Mouse (Mus musculus) layer of hippocampus, adult 2 months (tissue): Measurements from ENCODE around the gene Obox2. TPM values are rescaled to one million over a fixed set of nuclear protein-coding genes. Genes with fewer than 3 reads are reported as not detected.
"Not testable (repeated sequence)": the region's sequence is repeated elsewhere in the genome, so short reads cannot be mapped to it uniquely, and the experiment has no call there.

Source experiments
- DNase-seq, 2 experiments: peaks; one replicate each; pipeline ENCODE4 v3.0.0; 2022; ENCODE audit warnings: low spot score in 2 of 2
- H3K27ac ChIP-seq: fragments of 200-600 bp; 2 replicates; pipeline ENCODE4 v1.8.1; 2022
- H3K4me3 ChIP-seq: fragments of 200-600 bp; 2 replicates; pipeline ENCODE4 v1.8.1; 2022; ENCODE audit warnings: mild to moderate bottlenecking
- long read RNA-seq, 2 experiments: library from polyadenylated mRNA; stranded (forward); transcript quantifications; one replicate each; pipeline ENCODE4 v2.0.0; 2021; ENCODE audit warnings: borderline mapping rate in 2 of 2
- total RNA-seq, 2 experiments: library from RNA; stranded (reverse); gene quantifications; 2 replicates each; pipeline ENCODE4 v1.2.3; 2021

The Obox2 gene
- total RNA-seq = not detected
- long read RNA-seq, experiment 1 = 0 reads
- long read RNA-seq, experiment 2 = 0 reads

DNA sequence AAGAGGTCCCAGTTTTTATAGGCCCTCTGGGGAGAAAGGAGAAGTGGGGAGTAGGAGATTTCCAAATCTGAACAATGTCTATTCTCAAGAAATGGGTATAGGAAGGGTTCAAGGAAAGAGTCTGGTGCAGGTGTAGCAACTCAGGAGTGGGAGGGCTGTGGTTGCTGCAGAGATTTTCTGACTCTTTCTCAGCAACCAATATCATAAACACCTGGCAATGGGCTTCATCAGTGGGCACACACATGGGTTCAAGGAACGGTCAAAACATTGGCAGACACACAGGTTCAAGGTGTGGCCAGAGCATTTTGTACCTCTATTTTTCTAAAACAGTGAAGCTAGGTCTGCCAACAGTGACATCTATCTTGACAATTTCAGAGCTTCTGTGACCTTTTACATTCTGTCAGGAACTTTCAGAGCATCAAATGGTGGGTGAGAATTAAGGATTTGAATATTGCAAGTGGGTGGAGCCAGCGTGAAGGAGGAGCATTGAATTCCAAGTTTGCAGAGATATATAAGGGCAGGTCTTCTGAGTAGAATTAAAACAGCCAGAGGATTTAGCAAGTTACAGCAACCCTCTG lies at the start of gene Obox2, which contains the start of gene Obox1:
TSS of gene Obox2 (plus strand) at position 301 of the 578 bp plus-strand sequence.
TSS of gene Obox1 (plus strand) at position 528 of the 578 bp plus-strand sequence.
- H3K27ac ChIP-seq, DNase-seq, H3K4me3 ChIP-seq: not testable (repeated sequence)

DNA sequence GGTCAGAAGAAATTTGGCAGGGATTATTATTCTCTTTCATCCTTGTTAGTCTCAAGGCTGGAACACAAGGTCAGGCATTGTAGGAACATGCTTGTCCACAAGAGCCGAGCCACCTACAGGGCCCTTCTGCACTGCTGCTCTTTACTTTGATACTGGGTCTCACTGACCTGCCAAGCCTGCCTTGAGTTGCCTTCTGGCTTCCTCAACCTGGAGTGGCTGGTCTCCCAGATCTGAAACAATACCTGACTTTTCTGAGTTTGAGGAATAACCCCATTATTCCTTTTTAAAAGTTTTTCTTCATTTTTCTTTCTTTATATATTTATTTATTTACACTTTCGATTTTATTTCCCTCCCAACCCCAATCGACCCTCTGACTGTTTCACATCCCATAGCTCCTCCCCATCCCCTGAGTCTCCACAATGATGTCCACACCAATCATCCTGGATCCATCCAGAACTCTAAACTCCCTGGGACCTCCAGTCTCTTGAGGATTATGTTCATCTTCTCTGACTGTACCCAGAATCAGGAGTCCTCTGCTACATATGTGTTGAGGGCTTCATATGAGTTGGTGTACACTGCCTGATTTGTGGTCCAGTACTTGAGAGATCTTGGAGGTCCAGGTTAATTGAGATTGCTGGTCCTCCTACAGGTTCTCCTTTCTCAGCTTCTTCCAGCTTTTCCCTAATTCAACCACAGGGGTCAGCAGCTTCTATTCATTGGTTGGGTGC lies 10.8 kb downstream of the Obox2 start:
- not testable (repeated sequence) for H3K27ac ChIP-seq, H3K4me3 ChIP-seq, DNase-seq

DNA sequence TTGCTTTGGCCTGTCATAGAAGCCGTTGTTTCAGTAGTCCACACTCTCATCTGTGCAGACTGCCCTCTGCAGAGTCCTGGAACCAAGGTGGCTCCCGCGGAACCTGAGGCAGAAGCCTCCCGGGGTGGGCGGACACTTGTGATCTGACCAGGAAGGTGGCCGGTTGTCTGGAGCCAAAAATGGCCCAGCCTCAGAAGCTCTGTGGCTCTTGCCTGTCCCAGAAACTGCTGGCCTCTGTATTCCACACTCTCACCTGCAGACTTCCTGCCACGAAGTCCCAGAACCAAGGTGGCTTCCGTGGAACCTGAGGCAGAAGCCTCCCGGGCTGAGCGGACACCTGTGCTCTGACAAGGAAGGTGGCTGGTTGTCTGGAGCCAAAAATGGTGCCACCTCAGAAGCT lies 18.3 kb downstream of the Obox2 start:
- DNase-seq, H3K27ac ChIP-seq, H3K4me3 ChIP-seq: not testable (repeated sequence)

DNA sequence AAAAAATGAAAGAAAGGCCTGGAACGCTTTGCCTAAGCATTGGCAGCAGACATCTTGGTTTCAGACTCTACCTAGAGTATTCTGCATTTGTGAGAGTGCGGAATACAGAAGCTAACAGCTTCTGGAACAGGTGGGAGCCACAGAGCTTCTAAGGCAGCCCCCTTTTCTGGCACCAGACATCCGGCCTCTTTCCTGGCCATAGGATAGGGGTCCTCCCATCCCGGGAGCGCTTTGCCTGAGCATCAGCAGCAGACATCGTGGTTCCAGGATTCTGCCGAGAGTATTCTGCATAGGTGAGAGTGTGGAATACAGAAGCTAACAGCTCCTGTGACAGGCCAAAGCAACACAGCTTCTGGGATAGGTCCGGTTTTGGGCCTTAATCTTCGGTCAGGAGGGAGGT lies 29.5 kb downstream of the Obox2 start:
- not testable (repeated sequence) for H3K27ac ChIP-seq, DNase-seq, H3K4me3 ChIP-seq

DNA sequence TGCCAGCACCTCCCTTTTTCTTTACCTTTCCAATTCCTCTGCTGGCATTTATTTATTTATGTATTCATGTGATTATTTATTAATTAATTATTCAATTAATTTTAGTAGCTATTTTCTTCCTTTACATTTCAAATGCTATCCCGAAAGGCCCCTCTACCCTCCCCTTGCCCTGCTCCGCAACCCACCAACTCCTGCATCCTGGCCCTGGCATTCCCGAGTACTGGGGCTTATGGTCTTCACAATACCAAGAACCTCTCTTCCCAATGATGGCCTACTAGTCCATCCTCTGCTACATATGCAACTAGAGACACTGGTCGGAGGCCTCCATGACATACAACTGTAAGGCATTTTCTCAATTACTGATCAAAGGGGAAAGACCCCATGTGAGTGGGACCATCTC lies 37.0 kb downstream of the Obox2 start:
- H3K4me3 ChIP-seq, H3K27ac ChIP-seq, DNase-seq: not testable (repeated sequence)

Other genes with a start within 250 kb of the Obox2 start
- gene Obox1, start 227 bp downstream of the Obox2 start, total RNA-seq = not detected